Mouse (Mus musculus) liver, embryonic 11.5 days (tissue): Measurements from ENCODE around the gene Exoc6. TPM values are rescaled to one million over a fixed set of nuclear protein-coding genes. Genes with fewer than 3 reads are reported as not detected.
"Not testable (repeated sequence)": the region's sequence is repeated elsewhere in the genome, so short reads cannot be mapped to it uniquely, and the experiment has no call there.

ENCODE experiments used
- ATAC-seq: fragments of 200-750 bp; cut with Nextera tagmentation; replicated peaks from 2 replicates; pipeline ENCODE4 v1.8.0; 2017; ENCODE audit warnings: moderate number of reproducible peaks, mild to moderate bottlenecking, moderate TSS enrichment, moderate library complexity; ENCODE audit not compliant: low FRiP score
- DNase-seq: peaks from one replicate; pipeline ENCODE4 v3.0.0-alpha.2; 2017; ENCODE audit warnings: low spot score
- H3K27ac ChIP-seq: fragments of 300-500 bp; sonication (generic); 2 replicates; pipeline ENCODE4 v1.5.1; 2014; ENCODE audit warnings: mild to moderate bottlenecking, low read depth, low read length, control low read depth
- H3K27me3 ChIP-seq: fragments of 300-500 bp; sonication (generic); replicated peaks from 2 replicates; pipeline ENCODE4 v1.6.1; 2014; ENCODE audit warnings: low read length, mixed read lengths; ENCODE audit not compliant: control insufficient read depth, insufficient read depth
- H3K36me3 ChIP-seq: fragments of 300-500 bp; sonication (generic); 2 replicates; pipeline ENCODE4 v1.6.1; 2014; ENCODE audit warnings: mild to moderate bottlenecking, low read length, moderate library complexity, mixed read lengths; ENCODE audit not compliant: control insufficient read depth, insufficient read depth
- H3K4me1 ChIP-seq: fragments of 300-500 bp; sonication (generic); replicated peaks from 2 replicates; pipeline ENCODE4 v1.6.1; 2014; ENCODE audit warnings: low read length, mixed read lengths; ENCODE audit not compliant: control insufficient read depth, insufficient read depth
- H3K4me2 ChIP-seq: fragments of 300-500 bp; sonication (generic); 2 replicates; pipeline ENCODE4 v1.6.1; 2014; ENCODE audit warnings: mild to moderate bottlenecking, control low read depth, moderate library complexity
- H3K4me3 ChIP-seq: fragments of 300-500 bp; sonication (generic); 2 replicates; pipeline ENCODE4 v1.5.1; 2014; ENCODE audit warnings: low read depth, low read length, control low read depth
- H3K9ac ChIP-seq: fragments of 300-500 bp; sonication (generic); 2 replicates; pipeline ENCODE4 v1.6.1; 2014; ENCODE audit warnings: low read depth, low read length, control low read depth
- H3K9me3 ChIP-seq: fragments of 300-500 bp; sonication (generic); 2 replicates; pipeline ENCODE4 v1.6.1; 2016; ENCODE audit warnings: low read length, inconsistent platforms, mixed read lengths; ENCODE audit not compliant: control insufficient read depth
- WGBS: fragments of 180-500 bp; shearing (Covaris S2); extraction: QIAGEN DNeasy Blood & Tissue Kit; methylation state at CpG from one replicate; pipeline ENCODE4 v1.1.7; 2014; 5-methylcytosine and 5-hydroxymethylcytosine counted together
- polyA plus RNA-seq: library from polyadenylated mRNA; unstranded; fragments of >200 nt; fragmentation: Nextera tagmentation; extraction: Ambion mirVana; gene quantifications from 2 replicates; pipeline ENCODE4 v1.2.1, GENCODE M21; 2014

Exoc6 gene
- polyA plus RNA-seq, 1 experiment from 2014 or later: 53.3 TPM

DNA sequence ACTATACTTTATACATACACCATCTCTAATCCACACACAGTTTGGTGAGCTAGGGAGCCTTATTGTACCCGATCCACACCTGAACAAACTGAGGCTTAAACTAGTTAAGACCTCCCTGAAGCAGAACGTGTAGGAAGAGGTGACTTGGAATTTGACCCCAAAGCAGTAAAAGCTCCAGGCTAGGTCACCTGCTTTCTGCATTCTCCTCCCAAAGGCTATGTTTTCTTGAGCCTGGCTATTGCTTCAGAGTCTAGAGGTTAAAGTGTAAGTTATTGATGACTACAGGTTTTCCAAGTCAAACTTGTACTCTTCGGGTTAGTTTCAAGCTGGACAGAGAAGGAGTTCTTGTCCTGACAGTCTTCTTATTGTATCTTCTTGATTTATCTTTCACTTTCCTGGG is 5.0 kb upstream of the Exoc6 start:
- no peak for ATAC-seq
- no peak overlapping the region for H3K27ac ChIP-seq
- WGBS: 68% methylated on average over 3 of the region's 3 CpGs

DNA sequence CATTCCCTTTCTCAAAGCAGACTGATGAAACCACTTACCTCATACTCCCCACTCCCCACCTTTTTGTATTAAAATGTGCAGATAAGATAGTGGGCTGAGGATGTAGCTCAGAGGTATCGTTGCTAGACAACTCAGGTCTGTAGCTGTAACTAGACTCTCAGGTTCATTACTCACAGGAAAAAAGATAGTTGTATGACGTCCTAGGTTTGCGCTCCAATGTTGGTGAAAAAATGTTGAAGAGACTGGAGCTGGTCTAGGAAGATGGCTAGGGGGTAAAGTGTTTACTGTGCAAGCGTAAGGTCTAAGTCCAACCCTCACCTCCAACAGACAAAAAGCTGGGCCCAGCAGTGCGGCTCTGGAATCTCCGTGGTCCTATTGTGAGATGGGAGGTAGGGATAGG is 4.5 kb upstream of the Exoc6 start:
- no peak overlapping the region for H3K4me3 ChIP-seq
- ATAC-seq (no peak), DNase-seq (no peak)
- 69% methylated on average over 6 of the region's 6 CpGs for WGBS
- no peak overlapping the region for H3K9ac ChIP-seq
- no peak overlapping the region for H3K4me2 ChIP-seq
- H3K4me1 ChIP-seq: 0 out of 2 replicates have a peak, but pooled peaks cover 3% of the 10 kb centered on the region
- H3K27ac ChIP-seq: no peak overlapping the region
- H3K27me3 ChIP-seq: no peaks in the 10 kb centered on the region
- H3K36me3 ChIP-seq: no peaks in the 10 kb centered on the region
- no peaks in the 10 kb centered on the region for H3K9me3 ChIP-seq

More for the DNA sequence above, 5.0 kb upstream of the Exoc6 start:
- H3K9me3 ChIP-seq: no peaks in the 10 kb centered on the region
- no peak overlapping the region for H3K4me3 ChIP-seq
- H3K4me2 ChIP-seq: no peak overlapping the region
- H3K27me3 ChIP-seq: no peaks in the 10 kb centered on the region
- peaks cover 4% of the 10 kb centered on the region for H3K4me1 ChIP-seq
- H3K36me3 ChIP-seq: no peaks in the 10 kb centered on the region
- no peak overlapping the region for H3K9ac ChIP-seq
- no peak for DNase-seq

- Histone ChIP-seq H3K4me3 (no peak overlapping the region), H3K27me3 (no peaks in the 10 kb centered on the region), H3K9me3 (no peaks in the 10 kb centered on the region), H3K4me2 (no peak overlapping the region), H3K9ac (no peak overlapping the region), H3K4me1 (peaks cover 5% of the 10 kb centered on the region), H3K27ac (no peak overlapping the region), H3K36me3 (no peaks in the 10 kb centered on the region)
- WGBS: 35% methylated on average over 4 of the region's 4 CpGs
- DNase-seq: no peak
- no peak for ATAC-seq
These were observed 3.4 kb upstream of the Exoc6 start for GRCm38 (mm10) chr19:37546776-37547175.

DNA sequence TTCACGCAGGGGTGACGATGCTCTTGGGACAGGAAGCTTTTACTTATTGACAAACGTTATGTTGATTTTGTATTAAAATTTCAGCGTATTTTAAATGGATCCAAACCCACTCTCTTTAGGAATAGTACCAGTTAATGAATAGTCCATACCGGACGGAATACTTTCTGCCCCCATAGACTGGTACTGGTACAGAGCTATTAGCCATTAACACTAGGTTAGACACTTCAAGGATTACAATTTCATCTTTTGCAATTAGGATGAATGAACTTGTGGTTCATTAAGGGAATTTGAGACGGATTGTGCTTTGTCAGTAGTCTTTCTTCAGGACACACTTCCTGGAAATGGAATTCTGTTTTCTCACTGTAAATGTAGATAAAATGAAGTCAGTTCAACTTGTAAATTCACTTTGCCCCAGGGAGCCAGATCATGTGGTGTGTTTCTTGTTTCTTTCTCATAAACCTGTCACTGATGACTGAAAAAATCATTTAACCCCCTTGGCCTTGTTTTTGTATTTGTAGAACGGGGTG is 885 bp downstream of the Exoc6 start:
- Histone ChIP-seq H3K4me2 (peak overlapping the region; percentile 74), H3K4me1 (peaks cover 34% of the 10 kb centered on the region), H3K4me3 (peak overlapping the region; percentile 85), H3K9me3 (no peaks in the 10 kb centered on the region), H3K27ac (peak overlapping the region; percentile 88), H3K9ac (peak overlapping the region; percentile 84), H3K36me3 (peaks cover 4% of the 10 kb centered on the region; the same call in 1 of the 2 replicates), H3K27me3 (no peaks in the 10 kb centered on the region)
- WGBS: 10% methylated on average over 8 of the region's 8 CpGs
- ATAC-seq (no peak), DNase-seq (no peak)

- Histone ChIP-seq H3K4me3 (no peak overlapping the region), H3K4me1 (peaks cover 47% of the 10 kb centered on the region), H3K27me3 (no peaks in the 10 kb centered on the region), H3K27ac (no peak overlapping the region; the same call in 1 of the 2 replicates), H3K9ac (no peak overlapping the region; the same call in 1 of the 2 replicates), H3K4me2 (peak overlapping the region; percentile 49), H3K36me3 (peaks cover 4% of the 10 kb centered on the region; the same call in 1 of the 2 replicates), H3K9me3 (no peaks in the 10 kb centered on the region)
- ATAC-seq: no peak
- DNase-seq: no peak
- 79% methylated on average over 11 of the region's 11 CpGs for WGBS
These were observed 3.4 kb downstream of the Exoc6 start for GRCm38 (mm10) chr19:37553376-37554265.

- ATAC-seq, H3K9ac ChIP-seq, H3K4me2 ChIP-seq, DNase-seq, H3K27me3 ChIP-seq, H3K36me3 ChIP-seq, H3K9me3 ChIP-seq, H3K27ac ChIP-seq, H3K4me3 ChIP-seq: not testable (repeated sequence)
- WGBS: 81% methylated on average over 5 of the region's 5 CpGs
- peaks cover 54% of the 10 kb centered on the region for H3K4me1 ChIP-seq
These were observed 4.0 kb downstream of the Exoc6 start for GRCm38 (mm10) chr19:37554266-37554650.

GRCm38 (mm10) chr19:37555863-37556566 is 5.8 kb downstream of the Exoc6 start:
- Histone ChIP-seq H3K9ac (peak overlapping the region; percentile 62), H3K4me1 (peaks cover 67% of the 10 kb centered on the region), H3K27me3 (no peaks in the 10 kb centered on the region), H3K27ac (peak overlapping the region; percentile 90), H3K4me2 (peak overlapping the region; percentile 75), H3K4me3 (peak overlapping the region; percentile 36), H3K36me3 (peaks cover 4% of the 10 kb centered on the region; the same call in 1 of the 2 replicates), H3K9me3 (no peaks in the 10 kb centered on the region)
- WGBS: 63% methylated on average over 6 of the region's 6 CpGs
- ATAC-seq: peak; percentile 80
- no peak for DNase-seq

GRCm38 (mm10) chr19:37557898-37558297 is 7.7 kb downstream of the Exoc6 start:
- Histone ChIP-seq H3K27ac (no peak overlapping the region), H3K4me3 (no peak overlapping the region), H3K9ac (no peak overlapping the region), H3K9me3 (no peaks in the 10 kb centered on the region), H3K36me3 (peaks cover under 1% of the 10 kb centered on the region; the same call in 1 of the 2 replicates), H3K4me1 (peaks cover 70% of the 10 kb centered on the region), H3K27me3 (no peaks in the 10 kb centered on the region), H3K4me2 (peak overlapping the region; percentile 44)
- ATAC-seq (peak; percentile 35; the same call in 1 of the 2 replicates), DNase-seq (no peak)
- 32% methylated on average over 3 of the region's 3 CpGs for WGBS
